Mouse (Mus musculus) forebrain, embryonic 16.5 days (tissue): ENCODE data around the gene Tpcn2. TPM values are rescaled to one million over a fixed set of nuclear protein-coding genes. Genes with fewer than 3 reads are reported as not detected.
A peak's percentile ranks its signal among the peaks of the same experiment; 100 is the strongest.

Source experiments
- ATAC-seq: fragments of 200-750 bp; cut with Nextera tagmentation; 2 replicates; pipeline ENCODE4 v1.8.0; 2017; ENCODE audit warnings: mild to moderate bottlenecking, moderate library complexity
- H3K27ac ChIP-seq: fragments of 300-500 bp; sonication (generic); 2 replicates; pipeline ENCODE4 v1.5.1; 2014; ENCODE audit warnings: low read length, control low read depth
- H3K27me3 ChIP-seq: fragments of 300-500 bp; sonication (generic); replicated peaks from 2 replicates; pipeline ENCODE4 v1.6.1; 2014; ENCODE audit warnings: low read length; ENCODE audit not compliant: control insufficient read depth, insufficient read depth
- H3K36me3 ChIP-seq: fragments of 300-500 bp; sonication (generic); 2 replicates; pipeline ENCODE4 v1.6.1; 2014; ENCODE audit not compliant: control insufficient read depth, insufficient read depth
- H3K4me1 ChIP-seq: fragments of 300-500 bp; sonication (generic); replicated peaks from 2 replicates; pipeline ENCODE4 v1.6.1; 2014; ENCODE audit warnings: low read length; ENCODE audit not compliant: control insufficient read depth, insufficient read depth
- H3K4me2 ChIP-seq: fragments of 300-500 bp; sonication (generic); 2 replicates; pipeline ENCODE4 v1.6.1; 2014; ENCODE audit warnings: mild to moderate bottlenecking, low read length, control low read depth
- H3K4me3 ChIP-seq: fragments of 300-500 bp; sonication (generic); replicated peaks from 2 replicates; pipeline ENCODE4 v1.5.1; 2014; ENCODE audit warnings: mild to moderate bottlenecking, low read length, control low read depth
- H3K9ac ChIP-seq: fragments of 300-500 bp; sonication (generic); replicated peaks from 2 replicates; pipeline ENCODE4 v1.6.1; 2014; ENCODE audit warnings: low read depth, low read length, control low read depth
- H3K9me3 ChIP-seq: fragments of 300-500 bp; sonication (generic); 2 replicates; pipeline ENCODE4 v1.6.1; 2016; ENCODE audit warnings: low read length; ENCODE audit not compliant: control insufficient read depth
- WGBS: fragments of 180-500 bp; shearing (Covaris S2); extraction: QIAGEN DNeasy Blood & Tissue Kit; methylation state at CpG from one replicate; pipeline ENCODE4 v1.1.7; 2014; 5-methylcytosine and 5-hydroxymethylcytosine counted together
- polyA plus RNA-seq: library from polyadenylated mRNA; unstranded; fragments of >200 nt; fragmentation: Nextera tagmentation; extraction: Ambion mirVana; gene quantifications from 2 replicates; pipeline ENCODE4 v1.2.1, GENCODE M21; 2015

Gene Tpcn2
- polyA plus RNA-seq, 1 experiment from 2014 or later = 3.9 TPM

DNA sequence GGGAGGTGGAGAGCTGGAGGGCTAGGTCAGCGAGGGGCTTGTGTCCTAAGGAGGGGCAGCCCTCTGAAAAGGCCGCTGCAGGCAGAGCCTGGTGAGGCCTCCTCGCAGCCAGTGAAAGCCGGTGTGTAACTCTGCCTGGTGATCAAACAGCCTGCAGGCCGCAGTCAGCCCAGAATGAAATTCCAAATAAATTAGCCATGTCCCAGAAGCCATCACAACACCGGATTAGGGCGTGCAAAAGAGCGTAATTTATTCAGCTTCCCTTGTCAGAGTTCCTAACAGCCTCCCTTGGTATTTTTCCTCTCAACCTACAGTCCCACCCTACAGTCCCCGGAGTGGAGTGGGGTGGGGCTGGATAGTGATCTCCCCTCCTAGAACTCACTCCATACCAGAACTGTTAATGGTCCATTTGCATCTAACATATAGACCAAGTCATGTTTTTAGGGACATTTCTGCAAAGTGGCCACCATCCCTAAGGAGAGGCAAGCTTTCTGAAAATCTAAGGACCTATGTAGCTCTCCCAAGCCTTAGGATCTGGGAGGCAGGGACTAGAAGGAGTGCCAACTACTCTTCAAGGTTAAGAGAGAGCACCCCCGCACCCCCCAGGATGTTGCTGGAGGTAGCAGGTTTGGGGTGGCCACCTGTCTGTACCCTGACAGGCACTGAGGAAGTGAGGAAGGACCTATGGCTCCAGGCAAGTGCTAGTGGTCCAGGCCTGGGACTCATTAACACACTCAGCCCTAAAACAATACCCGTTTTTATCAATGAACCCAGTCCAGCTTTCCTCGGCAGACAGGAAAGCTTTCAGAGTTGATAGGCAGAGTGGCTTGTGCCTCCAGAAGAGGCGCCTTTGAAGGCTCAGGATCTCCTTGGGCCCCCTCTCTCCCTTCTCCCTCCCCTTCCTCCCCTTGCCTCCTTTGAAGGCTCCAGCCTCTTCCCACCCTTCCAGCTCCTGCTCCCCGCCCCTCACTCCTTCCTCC, 71.8 kb downstream of the Tpcn2 start:
- Histone ChIP-seq H3K36me3 (no peaks in the 10 kb centered on the region), H3K27me3 (no peaks in the 10 kb centered on the region), H3K9ac (peak overlapping the region; percentile 40; the same call in 1 of the 2 replicates), H3K4me3 (no peak overlapping the region), H3K4me2 (no peak overlapping the region), H3K4me1 (peaks cover 7% of the 10 kb centered on the region), H3K27ac (peak overlapping the region; percentile 70), H3K9me3 (no peaks in the 10 kb centered on the region)
- WGBS = 9% methylated on average over 14 of the region's 14 CpGs
- peak; percentile 81 for ATAC-seq

GRCm38 (mm10) chr7:145210477-145211070, 73.2 kb downstream of the Tpcn2 start:
- Histone ChIP-seq H3K4me1 (peaks cover 19% of the 10 kb centered on the region), H3K4me2 (no peak overlapping the region), H3K9me3 (no peaks in the 10 kb centered on the region), H3K27me3 (no peaks in the 10 kb centered on the region), H3K9ac (no peak overlapping the region), H3K4me3 (no peak overlapping the region), H3K27ac (no peak overlapping the region), H3K36me3 (no peaks in the 10 kb centered on the region)
- WGBS = 61% methylated on average over 4 of the region's 4 CpGs
- no peak for ATAC-seq

DNA sequence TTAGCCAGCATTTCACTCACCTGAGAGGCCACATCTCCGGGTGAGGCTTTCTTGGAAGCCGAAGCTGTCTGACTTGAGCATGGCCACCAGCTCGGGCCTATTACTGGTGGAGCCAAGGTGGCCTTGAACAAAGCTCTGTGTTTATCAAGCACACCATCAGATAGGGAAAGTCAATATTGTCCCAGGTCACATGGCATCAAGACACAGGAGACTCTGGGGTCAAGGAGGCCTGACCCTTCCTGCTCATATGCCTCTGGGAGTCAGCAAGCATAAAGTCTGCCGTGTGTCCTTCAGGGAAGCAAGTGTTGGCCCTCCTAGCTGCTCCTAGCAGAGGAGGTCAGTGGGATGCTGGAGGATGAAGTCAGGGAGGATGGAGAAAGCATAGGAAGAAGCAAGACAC, 75.8 kb downstream of the Tpcn2 start, which contains the start of gene 1810010D01Rik:
Gene 1810010D01Rik, minus strand, starts transcription at position 114 of the 400 bp plus-strand sequence.
- Histone ChIP-seq H3K9me3 (no peaks in the 10 kb centered on the region), H3K36me3 (no peaks in the 10 kb centered on the region), H3K4me2 (no peak within 1 kb of the TSS), H3K9ac (no peak within 1 kb of the TSS), H3K27me3 (no peaks in the 10 kb centered on the region), H3K27ac (peak within 1 kb of the TSS; percentile 87), H3K4me3 (no peak within 1 kb of the TSS), H3K4me1 (peaks cover 19% of the 10 kb centered on the region)
- 89% methylated on average over 4 of the region's 4 CpGs for WGBS
- no peak for ATAC-seq

DNA sequence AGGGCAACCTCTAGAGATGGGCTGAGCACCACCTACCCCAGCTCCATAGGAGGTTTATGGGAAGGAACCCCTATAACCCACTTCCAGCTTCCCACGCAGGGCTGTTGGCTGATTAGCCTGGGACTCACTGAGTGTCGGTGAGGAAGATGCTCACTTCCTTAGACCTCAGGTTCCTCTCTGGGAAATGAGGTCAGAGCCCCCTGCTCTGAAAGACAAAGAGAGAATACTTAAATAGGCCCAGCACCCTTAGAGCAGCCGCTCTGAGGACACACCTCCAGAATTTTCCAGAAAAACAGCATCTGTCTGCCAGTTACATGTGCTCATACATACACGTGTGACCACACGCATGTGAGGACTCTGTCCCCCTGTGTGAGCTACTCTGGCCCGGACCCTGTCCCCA, 77.0 kb downstream of the Tpcn2 start:
- Histone ChIP-seq H3K4me1 (peaks cover 18% of the 10 kb centered on the region), H3K9ac (peak overlapping the region; percentile 53; the same call in 1 of the 2 replicates), H3K9me3 (no peaks in the 10 kb centered on the region), H3K4me2 (no peak overlapping the region), H3K4me3 (no peak overlapping the region), H3K27ac (peak overlapping the region; percentile 87), H3K27me3 (no peaks in the 10 kb centered on the region), H3K36me3 (no peaks in the 10 kb centered on the region)
- 26% methylated on average over 6 of the region's 6 CpGs for WGBS
- no peak for ATAC-seq

GRCm38 (mm10) chr7:145206056-145206610, 77.7 kb downstream of the Tpcn2 start:
- H3K4me2 ChIP-seq = peak overlapping the region; percentile 34

DNA sequence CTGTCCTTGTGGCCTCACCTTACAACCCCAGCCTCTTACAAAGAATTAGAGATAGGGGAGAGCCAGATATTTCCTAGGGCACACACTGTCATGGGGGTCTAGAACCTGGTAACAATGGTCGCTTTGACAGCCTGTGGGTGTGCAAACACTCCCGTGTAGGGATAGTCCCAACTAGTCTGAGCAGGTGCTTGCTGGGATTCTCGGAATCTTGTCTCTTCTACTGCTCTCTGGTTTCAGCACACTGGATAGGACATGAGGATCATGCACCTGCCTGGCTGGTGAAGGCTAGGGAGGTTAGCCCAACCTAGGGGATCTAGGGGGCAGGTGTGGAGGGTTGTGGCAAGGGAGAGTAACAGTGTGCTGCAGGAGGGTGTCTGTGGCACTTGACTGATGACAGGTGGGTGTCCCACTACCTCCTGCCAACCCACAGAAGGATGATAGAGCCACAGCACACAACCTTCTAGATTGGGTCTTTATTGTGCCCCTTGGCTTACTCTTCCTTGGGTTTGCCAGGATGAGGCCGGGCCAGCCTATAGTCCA, 78.4 kb downstream of the Tpcn2 start:
- H3K4me2 ChIP-seq = no peak overlapping the region
- H3K4me3 ChIP-seq = no peak overlapping the region
- H3K36me3 ChIP-seq = no peaks in the 10 kb centered on the region
- 0 out of 2 replicates have a peak, but pooled peaks cover 2% of the 10 kb centered on the region for H3K9me3 ChIP-seq
- no peaks in the 10 kb centered on the region for H3K27me3 ChIP-seq
- no peak overlapping the region; the same call in 1 of the 2 replicates for H3K9ac ChIP-seq
- no peak for ATAC-seq
- 59% methylated on average over 4 of the region's 4 CpGs for WGBS
- H3K27ac ChIP-seq = peak overlapping the region; percentile 87
- H3K4me1 ChIP-seq = peaks cover 14% of the 10 kb centered on the region

More at GRCm38 (mm10) chr7:145206056-145206610, 77.7 kb downstream of the Tpcn2 start:
- under 1% methylated on average over 34 of the region's 34 CpGs for WGBS
- Histone ChIP-seq H3K36me3 (no peaks in the 10 kb centered on the region), H3K9me3 (0 out of 2 replicates have a peak, but pooled peaks cover 1% of the 10 kb centered on the region), H3K27me3 (no peaks in the 10 kb centered on the region), H3K4me1 (peaks cover 14% of the 10 kb centered on the region), H3K27ac (peak overlapping the region; percentile 87), H3K9ac (peak overlapping the region; percentile 53), H3K4me3 (no peak overlapping the region; the same call in 1 of the 2 replicates)
- peak; percentile 95 for ATAC-seq

DNA sequence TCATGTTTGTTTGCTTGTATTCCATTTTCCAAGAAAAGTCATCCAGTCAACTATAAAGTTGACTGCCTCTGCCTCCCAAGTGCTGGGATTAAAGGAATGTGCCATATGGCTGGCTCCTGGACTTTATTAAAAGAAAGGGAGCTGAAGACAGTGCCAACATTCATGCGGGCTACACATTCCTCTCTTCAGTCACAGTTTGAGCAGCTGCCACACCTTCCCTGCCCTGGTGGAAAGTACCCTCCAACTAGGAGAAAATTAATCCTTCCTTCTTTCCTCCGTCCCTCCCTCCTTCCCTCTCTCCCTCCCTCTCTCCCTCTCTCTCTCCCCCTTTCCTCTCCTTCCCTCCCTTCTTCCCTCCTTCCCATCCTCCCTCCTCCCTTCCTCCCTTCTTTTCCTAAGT, 84.1 kb downstream of the Tpcn2 start:
- Histone ChIP-seq H3K9me3 (0 out of 2 replicates have a peak, but pooled peaks cover 2% of the 10 kb centered on the region), H3K36me3 (no peaks in the 10 kb centered on the region), H3K27ac (no peak overlapping the region), H3K4me2 (no peak overlapping the region), H3K4me3 (no peak overlapping the region), H3K27me3 (no peaks in the 10 kb centered on the region), H3K4me1 (peaks cover 5% of the 10 kb centered on the region), H3K9ac (no peak overlapping the region)
- no peak for ATAC-seq
- WGBS = 36% methylated on average over 2 of the region's 2 CpGs

- Histone ChIP-seq H3K27ac (no peak overlapping the region), H3K4me1 (peaks cover 13% of the 10 kb centered on the region), H3K4me2 (no peak overlapping the region), H3K9ac (no peak overlapping the region), H3K36me3 (no peaks in the 10 kb centered on the region), H3K4me3 (no peak overlapping the region), H3K9me3 (0 out of 2 replicates have a peak, but pooled peaks cover 2% of the 10 kb centered on the region), H3K27me3 (no peaks in the 10 kb centered on the region)
- no peak for ATAC-seq
- WGBS = 67% methylated on average over 4 of the region's 4 CpGs
Observed at GRCm38 (mm10) chr7:145198223-145198714, 85.5 kb downstream of the Tpcn2 start.
